Mouse (Mus musculus) midbrain, embryonic 10.5 days (tissue): ENCODE data around the gene Tmem63b. TPM values are rescaled to one million over a fixed set of nuclear protein-coding genes. Genes with fewer than 3 reads are reported as not detected.

Experiments used
- DNase-seq: peaks from one replicate; pipeline ENCODE4 v3.0.0-alpha.2; 2017; ENCODE audit warnings: low spot score
- H3K27ac ChIP-seq: fragments of 300-500 bp; sonication (generic); replicated peaks from 2 replicates; pipeline ENCODE4 v1.5.1; 2016; ENCODE audit warnings: mild to moderate bottlenecking
- H3K27me3 ChIP-seq: fragments of 300-500 bp; sonication (generic); 2 replicates; pipeline ENCODE4 v1.6.1; 2016; ENCODE audit warnings: low read depth, mild to moderate bottlenecking; ENCODE audit not compliant: poor library complexity, severe bottlenecking
- H3K36me3 ChIP-seq: fragments of 300-500 bp; sonication (generic); 2 replicates; pipeline ENCODE4 v1.6.1; 2016; ENCODE audit warnings: mild to moderate bottlenecking, moderate library complexity
- H3K4me1 ChIP-seq: fragments of 300-500 bp; sonication (generic); 2 replicates; pipeline ENCODE4 v1.6.1; 2016
- H3K4me3 ChIP-seq: fragments of 300-500 bp; sonication (generic); 2 replicates; pipeline ENCODE4 v1.5.1; 2016; ENCODE audit warnings: mild to moderate bottlenecking, moderate library complexity
- H3K9me3 ChIP-seq: fragments of 300-500 bp; sonication (generic); replicated peaks from 2 replicates; pipeline ENCODE4 v1.6.1; 2016; ENCODE audit warnings: mild to moderate bottlenecking
- WGBS: fragments of 180-500 bp; shearing (Covaris S2); methylation state at CpG from one replicate; pipeline ENCODE4 v1.1.7; 2016; 5-methylcytosine and 5-hydroxymethylcytosine counted together
- polyA plus RNA-seq: library from polyadenylated mRNA; unstranded; fragments of >200 nt; fragmentation: Nextera tagmentation; extraction: Ambion mirVana; gene quantifications from 2 replicates; pipeline ENCODE4 v1.2.1, GENCODE M21; 2016

Gene Tmem63b
- polyA plus RNA-seq, 1 experiment from 2014 or later: 60.5 TPM

- Histone ChIP-seq H3K27ac (peak overlapping the region; percentile 63), H3K36me3 (no peaks in the 10 kb centered on the region), H3K27me3 (0 out of 2 replicates have a peak, but pooled peaks cover 14% of the 10 kb centered on the region), H3K4me1 (peaks cover 58% of the 10 kb centered on the region), H3K9me3 (no peaks in the 10 kb centered on the region), H3K4me3 (no peak overlapping the region)
- 76% methylated on average over 7 of the region's 7 CpGs for WGBS
- no peak for DNase-seq
Observed at GRCm38 (mm10) chr17:45726249-45726648, 39.5 kb upstream of the Tmem63b start.

GRCm38 (mm10) chr17:45724574-45724921 lies 37.8 kb upstream of the Tmem63b start:
- H3K27me3 ChIP-seq: 0 out of 2 replicates have a peak, but pooled peaks cover 4% of the 10 kb centered on the region
- H3K4me3 ChIP-seq: peak overlapping the region; percentile 64; the same call in 1 of the 2 replicates
- no peak for DNase-seq
- H3K36me3 ChIP-seq: no peaks in the 10 kb centered on the region
- H3K4me1 ChIP-seq: peaks cover 42% of the 10 kb centered on the region
- H3K9me3 ChIP-seq: no peaks in the 10 kb centered on the region
- H3K27ac ChIP-seq: peak overlapping the region; percentile 94
- WGBS: 86% methylated on average over 10 of the region's 10 CpGs

GRCm38 (mm10) chr17:45723732-45724573 lies 37.2 kb upstream of the Tmem63b start:
- Histone ChIP-seq H3K36me3 (no peaks in the 10 kb centered on the region), H3K9me3 (no peaks in the 10 kb centered on the region), H3K27ac (peak overlapping the region; percentile 94), H3K4me3 (peak overlapping the region; percentile 64), H3K4me1 (peaks cover 37% of the 10 kb centered on the region), H3K27me3 (no peaks in the 10 kb centered on the region)
- peak; percentile 90 for DNase-seq
- whole genome bisulfite sequencing: 5% methylated on average over 25 of the region's 25 CpGs

- Histone ChIP-seq H3K9me3 (no peaks in the 10 kb centered on the region), H3K27me3 (no peaks in the 10 kb centered on the region), H3K27ac (no peak overlapping the region), H3K36me3 (no peaks in the 10 kb centered on the region), H3K4me1 (peaks cover 9% of the 10 kb centered on the region), H3K4me3 (no peak overlapping the region)
- peak; percentile 47 for DNase-seq
- WGBS: 11% methylated on average over 10 of the region's 10 CpGs
Observed at GRCm38 (mm10) chr17:45718323-45718722, 31.6 kb upstream of the Tmem63b start.

GRCm38 (mm10) chr17:45711525-45711924 lies 24.8 kb upstream of the Tmem63b start:
- no peaks in the 10 kb centered on the region for H3K9me3 ChIP-seq
- no peaks in the 10 kb centered on the region for H3K4me1 ChIP-seq
- H3K27me3 ChIP-seq: no peaks in the 10 kb centered on the region
- H3K4me3 ChIP-seq: no peak overlapping the region
- H3K36me3 ChIP-seq: no peaks in the 10 kb centered on the region
- no peak overlapping the region for H3K27ac ChIP-seq
- no peak for DNase-seq
- WGBS: 71% methylated on average over 3 of the region's 3 CpGs

- Histone ChIP-seq H3K36me3 (no peaks in the 10 kb centered on the region), H3K9me3 (no peaks in the 10 kb centered on the region), H3K4me3 (no peak overlapping the region), H3K4me1 (no peaks in the 10 kb centered on the region), H3K27me3 (no peaks in the 10 kb centered on the region), H3K27ac (no peak overlapping the region)
- WGBS: 83% methylated on average over 8 of the region's 8 CpGs
- DNase-seq: no peak
Observed at GRCm38 (mm10) chr17:45710407-45710806, 23.7 kb upstream of the Tmem63b start.

GRCm38 (mm10) chr17:45709829-45710228 lies 23.1 kb upstream of the Tmem63b start:
- 63% methylated on average over 3 of the region's 3 CpGs for WGBS
- DNase-seq: no peak
- no peak overlapping the region for H3K27ac ChIP-seq
- H3K4me3 ChIP-seq: no peak overlapping the region
- no peaks in the 10 kb centered on the region for H3K4me1 ChIP-seq
- no peaks in the 10 kb centered on the region for H3K9me3 ChIP-seq
- no peaks in the 10 kb centered on the region for H3K36me3 ChIP-seq
- no peaks in the 10 kb centered on the region for H3K27me3 ChIP-seq

- H3K36me3 ChIP-seq: no peaks in the 10 kb centered on the region
- WGBS: 82% methylated on average over 8 of the region's 8 CpGs
- no peak for DNase-seq
Observed at GRCm38 (mm10) chr17:45708179-45708578, 21.5 kb upstream of the Tmem63b start.

GRCm38 (mm10) chr17:45707376-45707775 lies 20.7 kb upstream of the Tmem63b start:
- Histone ChIP-seq H3K4me1 (peaks cover 1% of the 10 kb centered on the region), H3K4me3 (no peak overlapping the region), H3K9me3 (no peaks in the 10 kb centered on the region), H3K27ac (no peak overlapping the region), H3K27me3 (no peaks in the 10 kb centered on the region), H3K36me3 (no peaks in the 10 kb centered on the region)
- DNase-seq: no peak
- 52% methylated on average over 3 of the region's 3 CpGs for WGBS

More at GRCm38 (mm10) chr17:45708179-45708578, 21.5 kb upstream of the Tmem63b start:
- no peaks in the 10 kb centered on the region for H3K9me3 ChIP-seq
- H3K4me1 ChIP-seq: no peaks in the 10 kb centered on the region
- H3K27ac ChIP-seq: no peak overlapping the region
- H3K4me3 ChIP-seq: no peak overlapping the region
- H3K27me3 ChIP-seq: no peaks in the 10 kb centered on the region

- Histone ChIP-seq H3K4me1 (peaks cover 7% of the 10 kb centered on the region), H3K4me3 (no peak overlapping the region), H3K36me3 (no peaks in the 10 kb centered on the region), H3K9me3 (no peaks in the 10 kb centered on the region), H3K27ac (no peak overlapping the region), H3K27me3 (no peaks in the 10 kb centered on the region)
- DNase-seq: no peak
- 89% methylated on average over 5 of the region's 5 CpGs for WGBS
Observed at GRCm38 (mm10) chr17:45706796-45707195, 20.1 kb upstream of the Tmem63b start.

- DNase-seq: no peak
- Histone ChIP-seq H3K4me3 (no peak overlapping the region), H3K27me3 (no peaks in the 10 kb centered on the region), H3K4me1 (peaks cover 29% of the 10 kb centered on the region), H3K36me3 (peaks cover 11% of the 10 kb centered on the region), H3K9me3 (no peaks in the 10 kb centered on the region), H3K27ac (no peak overlapping the region)
- WGBS: 67% methylated on average over 7 of the region's 7 CpGs
Observed at GRCm38 (mm10) chr17:45703187-45703586, 16.5 kb upstream of the Tmem63b start.

- Histone ChIP-seq H3K36me3 (peaks cover 20% of the 10 kb centered on the region), H3K27me3 (no peaks in the 10 kb centered on the region), H3K4me1 (peaks cover 29% of the 10 kb centered on the region), H3K27ac (0 out of 2 replicates have a peak overlapping the region, but pooled peaks have one; percentile 46), H3K9me3 (no peaks in the 10 kb centered on the region), H3K4me3 (no peak overlapping the region)
- 69% methylated on average over 4 of the region's 4 CpGs for WGBS
- DNase-seq: no peak
Observed at GRCm38 (mm10) chr17:45702254-45702653, 15.5 kb upstream of the Tmem63b start.

- H3K27me3 ChIP-seq: no peaks in the 10 kb centered on the region
- H3K9me3 ChIP-seq: no peaks in the 10 kb centered on the region
- peak overlapping the region; percentile 60 for H3K27ac ChIP-seq
- H3K4me1 ChIP-seq: peaks cover 29% of the 10 kb centered on the region
- H3K36me3 ChIP-seq: peaks cover 31% of the 10 kb centered on the region
- H3K4me3 ChIP-seq: no peak overlapping the region
- 75% methylated on average over 9 of the region's 9 CpGs for WGBS
- no peak for DNase-seq
Observed at GRCm38 (mm10) chr17:45701236-45701591, 14.5 kb upstream of the Tmem63b start.
